Mouse (Mus musculus): ENCODE measurements around the gene Pik3c2g. TPM values are rescaled to one million over a fixed set of nuclear protein-coding genes. Genes with fewer than 3 reads are reported as not detected.

The Pik3c2g gene
- polyA plus RNA-seq, 1 experiment from 2014 or later, result not detected

- 0 out of 2 replicates have a peak, but pooled peaks have one; percentile 64 for ATAC-seq (ENCODE audit: low FRiP score)
- no peaks in the 10 kb centered on the region for H3K9me3 ChIP-seq
- 73% methylated on average over 7 of the region's 7 CpGs for WGBS
- H3K36me3 ChIP-seq (replicated peaks), result no peaks in the 10 kb centered on the region
- H3K4me1 ChIP-seq, result no peaks in the 10 kb centered on the region
- no peak overlapping the region for H3K27ac ChIP-seq
- H3K4me2 ChIP-seq, result no peak overlapping the region
- H3K4me3 ChIP-seq (replicated peaks), result no peak overlapping the region
- no peak overlapping the region for H3K9ac ChIP-seq
- no peaks in the 10 kb centered on the region for H3K27me3 ChIP-seq
These were observed 159.9 kb downstream of the Pik3c2g start for GRCm38 (mm10) chr6:139746758-139747479.

DNA sequence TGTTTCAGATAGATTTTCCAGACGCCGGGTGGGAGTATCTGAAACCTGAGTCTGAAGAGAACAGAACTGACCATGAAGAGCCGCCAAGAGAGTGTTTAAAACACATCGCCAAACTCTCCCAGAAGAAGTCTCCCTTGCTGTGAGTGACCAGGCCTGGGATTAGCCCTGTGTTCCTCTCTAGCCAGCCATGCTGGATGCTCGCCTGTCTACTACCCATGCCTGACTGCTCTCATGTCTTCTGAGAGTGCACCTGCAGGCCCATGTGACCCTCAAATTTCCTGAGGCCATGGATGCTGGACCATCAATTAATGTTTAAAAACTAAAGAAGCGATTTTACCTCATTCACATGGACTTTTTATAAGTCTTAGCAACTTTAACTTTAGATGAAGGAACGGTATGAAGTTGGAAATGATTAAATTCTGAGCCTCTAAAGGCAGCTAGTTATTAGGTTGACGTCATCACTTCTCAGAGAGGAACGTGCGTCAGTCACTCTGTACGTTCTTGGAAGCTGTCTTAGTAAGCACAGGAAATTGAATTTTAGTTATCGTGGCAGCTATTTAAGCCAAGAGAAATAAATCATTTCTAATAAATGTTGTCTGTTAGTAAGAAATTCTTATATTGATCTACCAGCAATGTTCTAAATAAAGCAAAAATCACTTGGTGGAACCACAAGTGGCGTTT is 161.2 kb downstream of the Pik3c2g start:
- no peak overlapping the region for H3K9ac ChIP-seq
- H3K4me1 ChIP-seq, result no peaks in the 10 kb centered on the region
- H3K27ac ChIP-seq, result no peak overlapping the region
- H3K36me3 ChIP-seq (replicated peaks), result no peaks in the 10 kb centered on the region
- no peaks in the 10 kb centered on the region for H3K9me3 ChIP-seq
- H3K4me2 ChIP-seq, result no peak overlapping the region
- H3K27me3 ChIP-seq, result no peaks in the 10 kb centered on the region
- H3K4me3 ChIP-seq (replicated peaks), result no peak overlapping the region
- ATAC-seq (ENCODE audit: low FRiP score), result no peak
- WGBS, result 89% methylated on average over 13 of the region's 13 CpGs

DNA sequence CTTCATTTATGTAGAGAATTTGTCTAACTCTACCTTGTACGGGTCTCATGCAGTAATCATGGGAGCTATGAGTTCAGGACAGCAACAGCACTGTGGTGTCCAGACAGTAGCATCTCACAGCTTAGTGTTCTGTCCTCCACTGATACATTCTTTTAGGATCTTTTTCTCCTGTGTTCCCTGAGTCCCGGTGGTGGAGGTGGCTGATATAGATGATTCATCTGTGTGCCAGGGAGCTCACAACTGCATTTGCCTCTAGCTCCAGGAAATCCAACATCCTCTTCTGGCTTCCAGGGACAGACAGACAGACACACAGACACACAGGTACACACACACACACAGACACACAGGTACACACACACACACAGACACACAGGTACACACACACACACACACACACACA is 163.6 kb downstream of the Pik3c2g start:
- Histone ChIP-seq H3K4me2 (no peak overlapping the region), H3K27me3 (no peaks in the 10 kb centered on the region), H3K9me3 (no peaks in the 10 kb centered on the region), H3K36me3 (replicated peaks) (no peaks in the 10 kb centered on the region), H3K4me1 (no peaks in the 10 kb centered on the region), H3K4me3 (replicated peaks) (no peak overlapping the region), H3K27ac (no peak overlapping the region), H3K9ac (no peak overlapping the region)
- ATAC-seq (ENCODE audit: low FRiP score), result no peak
- 91% methylated on average over 2 of the region's 2 CpGs for WGBS

DNA sequence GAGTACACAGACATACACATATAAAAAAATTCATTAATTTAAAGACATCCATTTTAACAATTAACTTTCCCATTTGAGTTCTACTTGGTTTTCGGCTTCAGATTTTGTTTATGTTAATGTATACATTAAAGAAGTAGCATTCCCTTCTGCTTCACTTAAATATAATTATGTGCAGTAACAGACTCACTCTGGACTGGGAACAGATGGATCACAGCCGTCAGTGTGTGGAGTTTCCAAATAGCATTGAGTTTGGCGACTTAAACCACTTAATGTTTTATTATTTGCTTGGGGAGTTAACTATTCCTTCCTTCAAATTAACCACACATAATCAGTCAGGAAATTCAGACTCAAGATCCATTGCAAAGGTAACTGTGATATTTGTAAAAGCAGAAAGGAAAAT is 164.0 kb downstream of the Pik3c2g start:
- Histone ChIP-seq H3K27me3 (no peaks in the 10 kb centered on the region), H3K4me3 (replicated peaks) (no peak overlapping the region), H3K27ac (no peak overlapping the region), H3K9ac (no peak overlapping the region), H3K36me3 (replicated peaks) (no peaks in the 10 kb centered on the region), H3K9me3 (no peaks in the 10 kb centered on the region), H3K4me2 (no peak overlapping the region), H3K4me1 (no peaks in the 10 kb centered on the region)
- no peak for ATAC-seq (ENCODE audit: low FRiP score)
- 74% methylated on average over 3 of the region's 3 CpGs for WGBS

DNA sequence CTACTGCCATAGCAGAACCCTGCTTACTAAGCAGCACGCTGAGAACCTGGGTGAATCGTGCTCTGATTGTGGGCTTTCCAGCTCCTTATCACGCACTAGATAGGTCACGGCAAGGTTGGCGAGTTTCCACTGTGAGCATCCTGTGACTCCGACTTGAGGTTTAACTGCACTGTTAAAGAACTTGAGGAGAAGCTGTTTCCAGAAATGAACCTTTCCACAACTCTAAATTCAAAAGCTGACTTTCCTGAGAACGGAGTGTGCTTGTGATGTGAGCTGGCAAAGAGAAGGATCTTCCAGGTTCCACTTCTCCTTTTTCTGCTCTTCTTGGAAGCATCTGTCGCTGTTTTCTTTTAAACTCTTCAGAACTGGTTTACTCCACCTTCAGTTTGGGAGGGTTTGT is 170.9 kb downstream of the Pik3c2g start:
- WGBS, result 91% methylated on average over 8 of the region's 8 CpGs
- H3K27ac ChIP-seq, result no peak overlapping the region
- ATAC-seq (ENCODE audit: low FRiP score), result no peak

DNA sequence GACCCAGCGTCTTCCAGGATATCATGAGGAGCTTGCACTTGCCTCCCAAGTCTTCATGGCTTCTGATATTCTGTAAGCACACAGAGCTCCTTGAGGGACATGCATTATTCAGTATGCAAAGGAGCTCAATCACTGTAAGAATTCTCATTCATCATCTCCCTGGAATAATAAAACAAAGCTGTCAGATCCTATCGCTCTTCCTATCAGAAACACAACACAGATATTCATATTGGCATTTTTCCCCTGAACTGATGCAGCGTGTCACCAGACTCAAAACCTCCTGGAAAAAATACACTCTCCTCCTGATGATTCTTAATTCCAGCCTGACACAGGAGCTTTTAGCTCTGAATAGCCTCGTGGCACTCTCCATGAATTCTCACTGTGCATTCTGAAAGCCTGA is 174.0 kb downstream of the Pik3c2g start:
- WGBS, result 35% methylated on average over 4 of the region's 4 CpGs
- Histone ChIP-seq H3K4me1 (peaks cover 13% of the 10 kb centered on the region; the same call in 1 of the 2 replicates), H3K9me3 (no peaks in the 10 kb centered on the region), H3K36me3 (replicated peaks) (no peaks in the 10 kb centered on the region), H3K27ac (no peak overlapping the region), H3K9ac (no peak overlapping the region), H3K4me2 (no peak overlapping the region), H3K27me3 (no peaks in the 10 kb centered on the region), H3K4me3 (replicated peaks) (no peak overlapping the region)
- ATAC-seq (ENCODE audit: low FRiP score), result no peak

More for the DNA sequence above, 170.9 kb downstream of the Pik3c2g start:
- H3K9ac ChIP-seq, result no peak overlapping the region
- H3K4me3 ChIP-seq (replicated peaks), result no peak overlapping the region
- no peaks in the 10 kb centered on the region for H3K27me3 ChIP-seq
- H3K9me3 ChIP-seq, result no peaks in the 10 kb centered on the region
- no peak overlapping the region for H3K4me2 ChIP-seq
- no peaks in the 10 kb centered on the region for H3K36me3 ChIP-seq (replicated peaks)
- peaks cover 13% of the 10 kb centered on the region; the same call in 1 of the 2 replicates for H3K4me1 ChIP-seq

DNA sequence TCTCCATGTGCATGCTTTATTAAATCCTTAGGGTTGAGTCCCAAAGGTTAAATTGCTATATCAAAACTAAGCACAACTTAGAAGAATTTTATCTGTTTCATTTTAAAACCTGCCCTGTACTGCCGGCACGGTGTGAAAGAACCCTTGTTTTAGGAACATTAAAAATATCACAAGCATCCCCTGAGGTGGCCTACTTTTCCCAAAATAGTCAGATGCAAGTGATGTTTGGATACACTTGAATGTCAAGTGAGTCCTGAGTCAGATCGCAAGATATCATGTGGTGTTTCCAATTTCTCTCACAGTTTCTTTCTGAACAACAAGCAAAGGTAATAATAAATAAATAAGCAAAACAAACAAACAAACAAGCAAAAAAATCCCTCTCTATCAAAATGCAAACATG is 177.4 kb downstream of the Pik3c2g start:
- H3K27ac ChIP-seq, result no peak overlapping the region
- H3K4me3 ChIP-seq (replicated peaks), result no peak overlapping the region
- 88% methylated on average over 3 of the region's 3 CpGs for WGBS
- no peak overlapping the region for H3K9ac ChIP-seq
- H3K36me3 ChIP-seq (replicated peaks), result no peaks in the 10 kb centered on the region
- ATAC-seq (ENCODE audit: low FRiP score), result no peak
- H3K27me3 ChIP-seq, result no peaks in the 10 kb centered on the region
- H3K9me3 ChIP-seq, result no peaks in the 10 kb centered on the region
- no peak overlapping the region for H3K4me2 ChIP-seq
- peaks cover 13% of the 10 kb centered on the region; the same call in 1 of the 2 replicates for H3K4me1 ChIP-seq

- no peak overlapping the region for H3K27ac ChIP-seq
- no peak overlapping the region for H3K4me2 ChIP-seq
- no peak for ATAC-seq (ENCODE audit: low FRiP score)
- no peaks in the 10 kb centered on the region for H3K9me3 ChIP-seq
- H3K36me3 ChIP-seq (replicated peaks), result no peaks in the 10 kb centered on the region
- no peak overlapping the region for H3K4me3 ChIP-seq (replicated peaks)
- H3K4me1 ChIP-seq, result no peaks in the 10 kb centered on the region
- WGBS, result 95% methylated on average over 7 of the region's 7 CpGs
- H3K27me3 ChIP-seq, result no peaks in the 10 kb centered on the region
- H3K9ac ChIP-seq, result no peak overlapping the region
These were observed 182.9 kb downstream of the Pik3c2g start for GRCm38 (mm10) chr6:139769744-139770473.

DNA sequence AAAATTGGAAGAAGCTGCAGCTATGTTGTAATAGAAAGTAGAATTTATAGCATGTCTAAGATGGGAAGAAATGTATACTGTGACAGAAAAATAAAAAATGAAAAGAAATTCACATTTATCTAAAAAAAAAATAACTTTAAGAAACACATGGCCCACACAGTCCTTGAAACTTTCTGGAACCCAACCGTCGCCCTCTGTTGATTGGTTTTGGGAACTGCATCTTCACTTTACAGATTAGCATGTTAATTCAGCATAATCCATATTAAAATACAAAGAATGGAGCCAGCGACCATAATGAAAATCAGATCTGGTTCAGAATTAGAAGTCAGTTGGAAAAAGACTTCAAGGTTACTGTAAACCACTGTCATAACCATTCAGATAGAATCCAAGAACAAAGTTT is 183.5 kb downstream of the Pik3c2g start:
- no peak overlapping the region for H3K4me3 ChIP-seq (replicated peaks)
- WGBS, result 44% methylated on average over 3 of the region's 3 CpGs

GRCm38 (mm10) chr6:139777576-139778282 is 190.7 kb downstream of the Pik3c2g start:
- no peak overlapping the region for H3K4me2 ChIP-seq
- H3K9ac ChIP-seq, result no peak overlapping the region
- no peaks in the 10 kb centered on the region for H3K36me3 ChIP-seq (replicated peaks)
- no peak overlapping the region for H3K4me3 ChIP-seq (replicated peaks)
- H3K27ac ChIP-seq, result no peak overlapping the region
- no peaks in the 10 kb centered on the region for H3K4me1 ChIP-seq
- no peaks in the 10 kb centered on the region for H3K9me3 ChIP-seq
- no peaks in the 10 kb centered on the region for H3K27me3 ChIP-seq
- WGBS, result 82% methylated on average over 11 of the region's 11 CpGs
- no peak for ATAC-seq (ENCODE audit: low FRiP score)

More for the DNA sequence above, 183.5 kb downstream of the Pik3c2g start:
- ATAC-seq (ENCODE audit: low FRiP score), result no peak
- Histone ChIP-seq H3K27me3 (no peaks in the 10 kb centered on the region), H3K4me1 (no peaks in the 10 kb centered on the region), H3K9me3 (no peaks in the 10 kb centered on the region), H3K4me2 (no peak overlapping the region), H3K27ac (no peak overlapping the region), H3K9ac (no peak overlapping the region), H3K36me3 (replicated peaks) (no peaks in the 10 kb centered on the region)

DNA sequence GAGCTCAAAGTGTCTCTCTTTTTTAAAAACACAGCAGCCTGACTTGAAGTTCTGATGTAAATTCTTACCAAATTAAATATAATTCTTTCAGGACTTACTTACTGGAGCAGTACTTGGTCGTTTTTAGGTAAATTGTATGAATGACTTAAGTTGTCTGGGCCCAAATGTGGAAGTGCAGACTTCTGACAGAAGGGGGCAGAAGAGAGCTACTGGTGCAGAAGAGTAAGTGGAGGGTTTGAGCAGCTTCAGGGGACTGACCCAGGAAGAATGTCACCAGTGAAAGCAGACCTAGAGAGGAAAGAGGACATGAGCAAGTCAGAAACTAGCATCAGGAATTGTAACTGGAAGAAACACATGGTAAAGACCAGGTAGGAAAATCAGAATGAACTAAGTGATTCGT is 193.0 kb downstream of the Pik3c2g start:
- no peak for ATAC-seq (ENCODE audit: low FRiP score)
- Histone ChIP-seq H3K4me2 (no peak overlapping the region), H3K4me3 (replicated peaks) (no peak overlapping the region), H3K9ac (no peak overlapping the region), H3K36me3 (replicated peaks) (no peaks in the 10 kb centered on the region), H3K27ac (no peak overlapping the region), H3K27me3 (no peaks in the 10 kb centered on the region), H3K9me3 (no peaks in the 10 kb centered on the region), H3K4me1 (no peaks in the 10 kb centered on the region)
- 83% methylated on average over 2 of the region's 2 CpGs for WGBS

DNA sequence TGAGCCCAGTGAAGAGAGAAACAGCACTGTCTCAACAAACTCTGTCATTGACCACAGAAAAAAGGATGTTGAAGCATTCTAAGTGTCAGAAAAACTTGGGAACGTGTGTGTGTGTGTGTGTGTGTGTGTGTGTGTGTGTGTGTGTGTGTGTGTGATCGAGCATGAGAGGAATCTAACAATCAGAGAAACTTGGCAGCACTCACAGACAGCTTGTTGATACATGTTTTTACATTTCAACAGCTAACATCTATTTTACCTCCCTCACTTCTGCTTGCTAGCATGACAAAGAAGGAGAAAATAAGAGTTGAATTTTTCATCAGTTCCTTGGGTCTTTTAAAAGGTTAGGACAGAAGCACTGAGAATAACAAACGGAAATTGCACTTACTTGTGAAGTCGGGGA is 202.5 kb downstream of the Pik3c2g start:
- WGBS, result 76% methylated on average over 4 of the region's 4 CpGs
- H3K27me3 ChIP-seq, result no peaks in the 10 kb centered on the region
- H3K4me3 ChIP-seq (replicated peaks), result no peak overlapping the region
- H3K9me3 ChIP-seq, result no peaks in the 10 kb centered on the region
- no peak overlapping the region for H3K4me2 ChIP-seq
- no peak for ATAC-seq (ENCODE audit: low FRiP score)
- no peaks in the 10 kb centered on the region for H3K36me3 ChIP-seq (replicated peaks)
- no peak overlapping the region for H3K27ac ChIP-seq
- H3K9ac ChIP-seq, result no peak overlapping the region
- no peaks in the 10 kb centered on the region for H3K4me1 ChIP-seq
